Mouse (Mus musculus) spleen, adult 2 months (tissue): ENCODE results near the gene Gm48551. TPM values are rescaled to one million over a fixed set of nuclear protein-coding genes. Genes with fewer than 3 reads are reported as not detected.
A peak's percentile ranks its signal among the peaks of the same experiment; 100 is the strongest.

Experiments used
- DNase-seq, 2 experiments: peaks; one replicate each; pipeline versions ENCODE4 v3.0.0 to v3.0.0-alpha.2; 2012 to 2021; ENCODE audit warnings: low spot score in 2 of 2, low read depth in 1 of 2
- H3K27ac ChIP-seq: fragments of 200-500 bp; 2 replicates; pipeline ENCODE4 v1.5.1; 2012; ENCODE audit warnings: low read length, inconsistent platforms; ENCODE audit not compliant: insufficient read depth
- H3K27me3 ChIP-seq: fragments of 200-500 bp; 2 replicates; pipeline ENCODE4 v1.6.1; 2012; ENCODE audit warnings: mild to moderate bottlenecking, moderate library complexity, low read length, inconsistent platforms; ENCODE audit not compliant: control insufficient read depth, insufficient read depth
- H3K36me3 ChIP-seq: fragments of 200-500 bp; 2 replicates; pipeline ENCODE4 v1.6.1; 2012; ENCODE audit warnings: mild to moderate bottlenecking, low read length, inconsistent platforms; ENCODE audit not compliant: control insufficient read depth, insufficient read depth
- H3K4me1 ChIP-seq: fragments of 200-500 bp; 2 replicates; pipeline ENCODE4 v1.6.1; 2011; ENCODE audit warnings: inconsistent platforms; ENCODE audit not compliant: control insufficient read depth, insufficient read depth, insufficient read length
- H3K4me3 ChIP-seq: fragments of 200-500 bp; 2 replicates; pipeline ENCODE4 v1.5.1; 2011; ENCODE audit warnings: mild to moderate bottlenecking, inconsistent platforms; ENCODE audit not compliant: insufficient read depth, insufficient read length; ENCODE audit errors: extremely low read depth
- CTCF ChIP-seq: fragments of 200-500 bp; IDR thresholded peaks from 2 replicates; pipeline ENCODE4 v1.5.1; 2011; ENCODE audit warnings: mild to moderate bottlenecking, inconsistent platforms; ENCODE audit not compliant: insufficient read depth, insufficient read length, insufficient replicate concordance; ENCODE audit errors: extremely low read depth
- POLR2A ChIP-seq: fragments of 200-500 bp; IDR thresholded peaks from 2 replicates; pipeline ENCODE4 v1.6.1; 2011; ENCODE audit warnings: low read depth, low read length, inconsistent platforms
- WGBS: fragments of 180-500 bp; shearing (Covaris S2); methylation state at CpG from one replicate; pipeline ENCODE4 v1.1.7; 2018; 5-methylcytosine and 5-hydroxymethylcytosine counted together
- polyA plus RNA-seq: library from polyadenylated mRNA; depleted of rRNA; stranded (reverse); fragments of >200 nt; gene quantifications from 2 replicates; pipeline ENCODE4 v1.2.3, GENCODE M21; 2012

Gm48551 gene
- polyA plus RNA-seq, 1 experiment, result 2.3 TPM

DNA sequence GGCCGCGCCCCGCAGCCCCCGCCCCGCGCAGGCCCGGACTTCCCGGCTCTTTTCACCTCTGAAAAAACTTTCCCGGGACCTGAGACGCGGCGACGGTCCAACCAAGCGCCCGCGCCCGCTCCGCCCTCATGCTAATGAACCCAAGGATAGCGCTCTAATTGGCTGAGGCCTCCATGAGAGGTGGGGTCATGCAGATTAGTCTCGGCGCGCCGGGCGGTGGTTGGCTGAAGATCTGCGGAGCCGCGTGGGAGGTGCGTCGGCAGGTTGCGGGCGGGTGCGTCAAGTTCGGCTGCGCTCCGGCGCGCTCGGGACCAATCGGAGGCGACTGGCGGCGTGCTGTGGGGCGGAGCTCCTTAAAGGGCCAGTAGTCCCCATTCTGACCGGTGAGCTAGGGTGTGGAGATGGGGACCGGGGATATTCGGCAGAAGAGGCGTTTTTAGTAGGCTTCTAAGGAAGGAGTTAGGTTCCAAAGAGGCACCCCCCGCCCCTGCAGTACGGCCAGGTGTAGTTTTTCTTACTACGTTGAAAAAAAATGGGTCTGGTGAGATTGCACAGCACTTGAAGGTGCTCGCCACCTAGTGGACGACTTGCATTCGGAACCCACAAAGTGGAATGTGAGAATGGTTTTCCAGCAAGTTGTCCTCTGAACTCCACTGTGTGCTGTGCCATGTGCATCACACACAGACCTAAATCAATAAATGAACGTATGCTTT is 33.8 kb upstream of the Gm48551 start, which contains the start of gene Hmg20b:
TSS of gene Hmg20b (minus strand) at position 130 of the 713 bp plus-strand sequence.
- H3K4me3 ChIP-seq, result peak within 1 kb of the TSS; percentile 87
- 1% methylated on average over 54 of the region's 54 CpGs for WGBS

DNA sequence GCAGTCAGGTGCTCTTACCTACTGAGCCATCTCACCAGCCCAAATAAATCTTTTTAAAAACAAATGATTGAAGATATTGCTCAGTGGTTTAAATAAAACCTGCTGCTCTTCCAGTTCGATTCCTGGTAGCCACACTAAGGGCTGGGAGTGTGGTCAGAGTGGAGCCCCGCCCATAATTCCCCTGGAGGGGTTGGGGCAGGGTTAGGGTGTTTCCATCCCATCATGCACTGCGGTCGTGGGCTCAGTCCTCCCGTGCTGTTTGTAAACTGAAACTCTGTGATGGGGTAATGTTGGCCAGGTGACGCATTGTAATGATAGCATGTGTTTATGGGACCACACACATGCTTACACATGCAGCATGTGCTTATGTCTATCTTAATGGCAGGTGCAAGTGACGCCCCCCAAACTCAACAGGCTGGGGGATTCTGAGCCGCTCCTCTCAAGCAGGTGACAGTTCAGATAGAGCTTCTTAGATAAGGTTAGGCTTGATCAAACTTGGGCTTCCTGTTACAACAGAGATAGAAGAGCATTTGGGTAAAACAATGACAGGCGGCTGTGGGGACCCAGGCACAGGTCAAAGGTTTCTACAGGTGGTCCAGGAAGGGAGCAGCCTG is 32.5 kb upstream of the Gm48551 start:
- Histone ChIP-seq H3K4me1 (peaks cover 16% of the 10 kb centered on the region), H3K27ac (peak overlapping the region; percentile 51), H3K27me3 (no peaks in the 10 kb centered on the region), H3K4me3 (no peak overlapping the region), H3K36me3 (no peaks in the 10 kb centered on the region; the same call in 1 of the 2 replicates)
- TF ChIP-seq POLR2A, result no peak
- no peak for TF ChIP-seq CTCF
- peak in 1 of 2 experiments; percentile 36 for DNase-seq
- 32% methylated on average over 9 of the region's 9 CpGs for WGBS

More for the DNA sequence above, 33.8 kb upstream of the Gm48551 start, which contains the start of gene Hmg20b:
- peak; percentile 96 to 99 for DNase-seq
- H3K36me3 ChIP-seq, result no peaks in the 10 kb centered on the region; the same call in 1 of the 2 replicates
- peaks cover 16% of the 10 kb centered on the region for H3K4me1 ChIP-seq
- TF ChIP-seq CTCF (peak; percentile 70; the same call in 1 of the 2 replicates), POLR2A (no peak)
- peak within 1 kb of the TSS; percentile 73 for H3K27ac ChIP-seq
- H3K27me3 ChIP-seq, result no peaks in the 10 kb centered on the region

DNA sequence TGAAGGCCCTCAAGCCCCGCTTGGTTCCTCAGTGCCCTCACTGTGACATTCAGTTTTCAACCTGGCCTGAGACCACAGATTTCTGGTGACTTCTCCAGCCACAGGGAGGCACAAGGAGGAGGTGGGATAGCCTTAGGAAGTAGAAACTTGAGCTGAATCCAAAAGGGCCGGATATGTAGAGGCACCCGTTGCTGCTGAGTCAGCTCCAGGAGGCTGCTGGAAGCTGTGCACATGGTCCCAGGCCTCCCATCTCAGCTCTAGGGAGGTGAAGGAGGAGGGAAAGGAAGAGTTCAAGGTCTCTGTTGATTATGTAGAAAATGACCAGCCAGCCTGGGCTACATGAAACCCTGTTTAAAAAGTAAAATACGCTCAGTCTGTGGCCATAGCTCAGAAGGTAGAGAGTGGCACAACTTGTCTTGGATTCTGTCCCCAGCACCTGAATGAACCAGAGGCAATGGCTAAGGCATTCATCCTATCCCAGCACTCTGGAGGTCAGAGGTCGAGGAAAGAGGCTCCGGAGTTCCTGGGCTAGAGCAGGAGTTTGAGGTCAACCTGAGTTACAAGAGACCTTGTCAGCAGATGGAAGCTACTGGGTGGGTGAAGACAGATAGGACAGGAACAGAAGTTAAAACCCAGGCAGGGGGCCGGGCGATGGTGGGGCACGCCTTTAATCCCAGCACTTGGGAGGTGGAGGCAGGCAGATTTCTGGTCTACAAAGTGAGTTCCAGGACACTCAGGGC is 29.4 kb upstream of the Gm48551 start:
- H3K4me3 ChIP-seq, result no peak overlapping the region
- no peak for DNase-seq
- TF ChIP-seq CTCF (no peak), POLR2A (no peak)
- 82% methylated on average over 9 of the region's 9 CpGs for WGBS
- H3K27me3 ChIP-seq, result no peaks in the 10 kb centered on the region
- peaks cover 20% of the 10 kb centered on the region; the same call in 1 of the 2 replicates for H3K4me1 ChIP-seq
- no peak overlapping the region for H3K27ac ChIP-seq
- H3K36me3 ChIP-seq, result no peaks in the 10 kb centered on the region

DNA sequence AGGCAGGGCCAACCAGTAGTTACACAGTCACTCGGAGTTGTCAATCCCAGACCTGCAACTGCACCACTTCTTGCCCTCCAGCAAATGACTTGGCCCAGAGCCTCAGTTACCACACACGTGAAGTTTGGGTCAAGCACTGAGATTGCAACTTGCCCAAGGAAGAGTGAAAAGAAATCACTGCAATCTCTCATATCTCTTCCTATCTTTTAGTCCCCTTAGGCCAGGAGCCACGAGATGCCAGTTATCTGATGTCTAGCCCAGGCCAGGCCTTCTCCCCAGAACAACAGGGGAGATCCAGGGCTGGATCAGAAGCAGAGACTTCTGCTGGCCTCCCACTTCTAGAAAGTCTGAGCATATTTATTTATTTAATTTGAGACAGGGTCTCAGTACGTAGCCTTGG is 28.7 kb upstream of the Gm48551 start:
- Histone ChIP-seq H3K4me3 (no peak overlapping the region), H3K27ac (no peak overlapping the region), H3K27me3 (no peaks in the 10 kb centered on the region), H3K4me1 (peaks cover 19% of the 10 kb centered on the region; the same call in 1 of the 2 replicates), H3K36me3 (no peaks in the 10 kb centered on the region)
- DNase-seq, result no peak
- TF ChIP-seq CTCF, result no peak
- no peak for TF ChIP-seq POLR2A
- WGBS, result 87% methylated on average over 4 of the region's 4 CpGs

DNA sequence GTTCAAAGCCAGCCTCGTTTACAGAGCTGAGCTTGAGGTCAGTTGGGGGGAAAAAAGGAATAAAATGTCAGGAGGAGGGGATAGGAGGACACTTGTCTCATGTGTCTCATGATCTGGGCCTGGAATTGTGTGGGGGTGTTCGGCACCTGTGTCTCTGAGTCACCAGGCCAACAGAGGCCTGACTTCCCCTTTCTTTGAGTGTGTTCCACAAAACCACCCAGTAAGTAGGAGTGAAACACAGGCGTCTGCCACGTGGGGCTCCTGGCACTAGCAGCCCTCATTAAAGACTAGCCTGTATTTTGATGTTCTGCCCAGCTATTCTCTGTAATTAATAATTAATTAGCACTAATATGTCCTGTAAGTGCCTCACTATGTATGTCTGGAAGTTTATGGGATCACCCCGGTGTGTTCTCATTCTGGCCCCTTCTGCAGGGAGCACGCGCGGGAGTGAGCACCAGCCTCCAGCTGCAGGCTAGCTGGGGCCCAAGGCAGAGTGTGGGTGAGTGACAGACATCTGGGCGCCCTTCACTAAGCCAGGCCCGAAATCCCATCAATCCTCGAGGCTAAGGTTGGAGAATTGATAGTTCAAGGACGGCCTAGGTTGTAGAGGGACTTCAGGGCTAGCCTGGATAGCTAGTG is 27.8 kb upstream of the Gm48551 start:
- peak; percentile 49 to 54 for DNase-seq
- Histone ChIP-seq H3K36me3 (no peaks in the 10 kb centered on the region), H3K27me3 (no peaks in the 10 kb centered on the region), H3K27ac (peak overlapping the region; percentile 39), H3K4me3 (peak overlapping the region; percentile 70; the same call in 1 of the 2 replicates), H3K4me1 (peaks cover 19% of the 10 kb centered on the region; the same call in 1 of the 2 replicates)
- WGBS, result 14% methylated on average over 12 of the region's 12 CpGs
- no peak for TF ChIP-seq POLR2A
- no peak for TF ChIP-seq CTCF
